Mouse (Mus musculus) heart, adult 11 months (tissue): ENCODE measurements at regions not wholly inside any gene's neighbourhood (a gene's known extent, or its start where the extent isn't known, plus 50 kb on each side); places are given as distances from the start of the nearest gene placed in this dataset.
"Not testable (repeated sequence)": the region's sequence is repeated elsewhere in the genome, so short reads cannot be mapped to it uniquely, and the experiment has no call there.

ENCODE experiments used
- DNase-seq: peaks from one replicate; pipeline ENCODE4 v3.0.0; 2022

DNA sequence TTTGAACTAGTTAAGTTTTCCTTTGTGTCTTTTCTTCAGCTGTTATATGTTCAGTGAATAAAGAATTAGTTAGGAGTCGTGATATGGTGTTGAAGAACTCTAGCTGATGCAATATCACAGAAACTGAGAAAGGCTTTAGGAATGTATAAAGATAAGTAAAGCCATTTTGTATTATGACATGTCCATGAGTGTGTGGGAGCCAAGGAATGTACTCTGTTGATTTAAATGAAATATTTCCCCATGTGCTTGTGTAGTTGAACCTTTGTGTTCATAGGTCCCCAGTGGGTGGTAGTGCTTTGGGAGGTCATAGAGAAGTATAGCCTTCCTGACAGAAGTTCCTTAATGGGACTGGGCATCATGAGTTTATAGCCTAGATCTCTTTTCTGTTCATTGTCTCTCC, 542.2 kb downstream of the Serpinb8 start:
- no peak for DNase-seq

DNA sequence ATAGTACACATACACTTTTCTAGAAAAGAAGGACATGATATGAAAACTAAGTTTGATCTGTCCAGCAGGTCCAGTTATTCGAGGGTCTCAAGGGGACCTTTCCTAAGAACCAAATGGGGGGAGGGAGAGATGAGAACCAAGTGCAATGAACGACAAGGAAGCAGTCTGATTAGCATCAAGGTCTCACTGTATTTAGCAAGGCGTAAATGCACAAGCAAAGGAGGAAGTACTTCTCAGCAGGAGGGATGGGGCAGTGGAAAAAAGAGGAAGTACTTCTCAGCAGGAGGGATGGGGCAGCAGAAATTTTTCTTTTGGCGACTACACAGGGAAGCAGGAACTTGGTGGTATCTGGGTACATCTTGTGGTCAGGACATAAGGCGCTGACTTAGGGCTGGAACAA, 545.5 kb downstream of the Serpinb8 start:
- DNase-seq: not testable (repeated sequence)

DNA sequence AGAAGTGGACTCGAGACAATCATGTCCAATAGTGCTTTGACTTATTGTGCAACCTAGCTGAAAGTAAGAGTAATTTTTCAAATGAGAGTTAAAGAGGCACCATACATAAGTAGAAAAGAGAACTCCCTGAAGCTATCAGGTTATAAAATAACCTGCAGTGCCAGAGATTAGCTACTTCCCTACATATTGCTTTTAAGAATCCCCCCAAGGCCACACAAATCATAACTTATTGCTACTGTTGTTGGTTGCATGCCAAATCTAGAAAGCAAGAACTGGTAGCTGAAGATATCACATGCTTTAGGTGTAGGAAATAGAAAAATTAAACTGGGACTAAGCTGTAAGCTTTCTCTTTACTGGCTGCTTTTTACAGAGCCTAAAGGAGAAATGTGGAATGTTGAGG, 554.3 kb downstream of the Serpinb8 start:
- no peak for DNase-seq

DNA sequence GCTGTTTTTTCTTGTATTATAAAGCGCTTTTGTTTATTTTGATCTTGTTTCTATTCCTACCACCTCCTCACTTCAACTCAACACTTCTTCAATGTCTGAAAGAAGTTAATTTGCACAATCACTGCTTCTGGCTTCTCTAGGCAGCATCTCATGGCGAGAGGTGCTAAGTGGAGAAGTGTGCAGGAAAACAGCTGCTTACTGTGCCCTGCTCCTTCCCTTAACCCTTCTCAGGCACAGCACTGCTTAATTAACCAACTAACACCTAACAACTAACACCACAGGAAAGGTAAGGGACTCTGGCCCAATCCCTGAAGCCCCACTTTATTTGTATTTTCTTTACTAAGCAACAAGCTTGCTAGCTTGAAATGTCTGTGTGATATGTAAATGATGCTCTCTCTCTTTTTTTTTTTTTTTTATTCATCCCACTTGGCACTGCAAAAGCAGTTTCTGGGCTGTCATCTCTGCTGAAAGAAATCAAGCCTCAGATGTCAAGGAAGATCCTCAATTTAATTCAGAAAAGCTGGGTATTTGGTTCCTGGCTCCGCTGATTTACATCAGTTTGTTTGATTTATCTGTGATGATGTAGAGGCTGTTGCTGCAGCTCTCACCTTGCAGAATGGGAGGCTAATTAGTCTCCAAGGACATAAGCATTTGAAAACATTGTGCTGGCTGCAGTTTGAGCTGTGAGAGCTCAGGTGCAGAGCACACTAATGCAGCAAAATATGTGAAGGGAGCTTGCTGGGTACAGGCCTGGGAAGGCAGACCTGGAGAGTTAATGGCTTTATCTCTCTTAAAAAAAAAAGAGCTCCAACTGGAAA, 591.8 kb downstream of the Serpinb8 start:
- no peak for DNase-seq

DNA sequence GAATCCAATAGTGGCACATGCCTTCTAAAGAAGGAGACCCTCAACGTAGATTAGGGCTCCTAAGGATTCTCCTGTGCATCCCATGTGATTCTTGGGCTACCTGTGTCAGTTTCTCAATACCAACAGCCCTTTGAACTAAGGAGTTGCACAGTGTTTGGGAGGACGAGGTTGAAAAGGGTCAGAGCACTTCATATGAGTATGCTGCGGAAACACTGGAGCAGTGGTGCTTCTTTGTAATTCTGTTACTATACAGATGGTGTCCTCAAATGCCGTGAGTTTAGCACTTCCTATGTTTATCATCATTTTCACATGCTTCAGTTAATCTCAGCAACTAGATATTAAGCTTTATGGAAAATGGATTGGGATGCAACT, 592.3 kb downstream of the Serpinb8 start:
- no peak for DNase-seq

DNA sequence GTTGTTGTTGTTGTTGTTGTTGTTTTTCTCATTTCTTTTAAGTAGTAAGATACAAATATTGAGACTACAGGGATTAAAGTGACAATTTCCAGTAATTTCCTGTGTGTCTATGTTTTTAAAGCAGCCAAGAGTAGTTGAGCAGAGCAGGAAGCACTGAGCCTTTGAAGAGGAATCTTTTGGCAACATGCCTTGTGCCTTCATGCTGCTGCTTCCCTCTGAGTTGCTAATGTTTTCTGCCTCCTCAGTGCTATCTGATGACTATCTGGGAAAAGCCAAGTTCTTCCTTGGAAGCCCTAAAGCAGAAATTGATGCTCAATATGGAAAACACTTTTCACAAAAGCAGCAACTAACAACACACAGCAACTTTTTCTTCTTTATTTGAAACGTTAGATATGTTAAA, 634.2 kb downstream of the Serpinb8 start:
- DNase-seq: no peak

DNA sequence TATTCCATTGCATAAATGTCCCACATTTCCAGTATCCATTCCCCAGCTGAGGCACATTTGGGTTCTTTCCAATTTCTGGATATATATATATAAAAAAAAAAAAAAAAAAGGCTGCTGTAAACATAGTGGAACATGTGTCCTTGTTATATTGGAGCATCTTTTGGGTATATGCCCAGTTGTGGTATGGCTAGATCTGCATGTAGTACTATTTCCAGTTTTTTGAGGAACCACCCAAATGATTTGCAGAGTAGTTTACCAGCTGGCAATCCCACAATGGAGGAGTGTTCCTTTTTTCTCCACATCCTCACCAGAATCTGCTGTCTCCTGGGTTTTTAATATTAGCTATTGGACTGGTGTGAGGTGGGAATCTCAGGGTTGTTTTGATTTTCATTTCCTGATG, 650.3 kb downstream of the Serpinb8 start:
- DNase-seq: no peak

DNA sequence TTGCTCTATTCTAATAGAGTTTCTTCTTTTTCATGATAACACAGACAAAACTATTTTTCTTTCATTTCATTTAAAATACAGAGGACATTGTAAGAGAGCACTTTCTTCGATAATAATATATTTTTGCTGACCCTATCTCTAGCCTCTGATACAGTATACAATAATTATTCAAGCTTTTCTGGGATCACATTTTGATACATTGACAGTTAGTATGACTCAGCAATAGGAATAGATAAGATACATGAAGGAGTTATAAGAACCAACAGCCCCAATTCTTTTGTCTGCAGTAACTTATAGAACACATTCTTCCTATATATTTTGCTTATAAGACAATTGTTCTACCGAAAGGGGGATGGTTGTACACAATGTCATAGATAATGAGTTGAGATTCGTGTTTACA, 665.3 kb downstream of the Serpinb8 start:
- DNase-seq: no peak

DNA sequence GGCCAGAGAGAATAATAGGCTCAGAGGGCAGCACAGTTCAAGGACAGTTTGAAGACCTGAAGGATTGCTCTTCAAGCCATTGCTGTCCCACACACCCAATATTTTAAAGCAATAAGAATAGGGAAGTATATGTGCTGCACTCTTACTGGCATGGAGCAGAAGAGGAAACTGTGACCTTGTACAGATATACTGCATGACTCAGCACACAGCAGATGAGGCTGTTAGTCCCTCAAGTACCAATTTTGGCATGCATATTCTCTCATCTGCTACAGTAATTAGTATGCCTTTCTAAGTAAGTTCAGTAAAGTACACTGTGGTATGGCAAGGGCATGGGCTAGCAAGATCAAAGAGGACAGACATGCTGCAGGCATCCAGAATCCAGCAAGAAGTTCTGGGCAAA, 669.5 kb downstream of the Serpinb8 start:
- peak; percentile 49 for DNase-seq

DNA sequence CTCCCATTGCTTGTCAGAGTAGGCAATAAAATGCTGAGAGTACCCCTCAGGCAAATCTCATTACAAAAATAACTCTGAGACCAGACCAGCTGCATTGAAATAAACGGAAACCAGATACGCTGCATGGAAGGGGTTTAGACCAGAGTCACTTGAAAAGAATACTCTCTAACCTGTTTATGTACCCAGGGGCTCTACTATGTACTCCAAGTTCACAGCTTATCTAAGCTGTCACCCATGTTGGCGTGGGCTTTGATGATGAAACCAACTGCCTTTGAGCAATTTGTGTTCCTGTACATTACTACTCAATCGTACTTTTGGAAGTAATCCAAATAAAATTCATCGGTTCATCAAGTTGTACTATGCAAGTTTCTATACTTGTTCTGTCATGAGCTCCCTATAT, 692.3 kb downstream of the Serpinb8 start:
- no peak for DNase-seq

DNA sequence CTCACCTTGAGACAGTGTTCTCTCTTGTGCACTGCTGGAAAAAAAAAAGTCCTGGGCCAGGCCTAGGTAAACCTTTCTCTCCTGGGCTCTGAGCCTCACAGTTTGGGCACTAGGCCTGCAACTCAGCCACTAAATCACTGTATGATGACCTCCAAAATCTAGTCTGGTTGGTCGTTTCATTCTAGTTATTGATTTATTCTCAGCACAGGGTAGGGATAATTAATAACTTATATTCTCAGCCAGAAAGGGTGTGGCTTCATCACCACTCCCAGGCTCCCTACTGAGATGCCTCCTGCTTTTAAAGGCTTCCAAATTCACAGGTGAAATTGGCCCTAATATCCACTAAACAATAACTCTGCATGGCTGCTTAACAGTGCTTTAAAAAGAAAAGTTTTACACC, 696.8 kb downstream of the Serpinb8 start:
- DNase-seq: no peak
